In the genomic region with DNA sequence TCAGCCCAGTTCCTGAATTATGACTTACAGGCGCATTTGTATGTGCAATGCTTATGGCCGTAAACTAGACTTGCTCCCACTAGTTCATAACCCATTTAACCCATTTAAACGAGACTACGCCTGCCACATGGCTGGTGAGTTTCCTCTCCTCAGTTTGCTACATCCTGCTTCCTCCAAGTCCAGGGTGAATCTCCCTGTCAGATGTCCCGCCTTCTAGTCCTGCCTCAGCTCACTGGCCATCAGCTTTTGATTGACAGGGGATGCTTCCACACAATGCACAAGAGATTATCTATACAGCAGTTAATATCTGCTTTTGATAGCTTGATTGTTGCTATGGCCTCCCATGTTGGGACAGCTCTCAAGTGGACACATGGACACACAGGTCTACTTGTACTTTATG, we compare ENCODE assay signal across 23 mouse cellular contexts. TPM values are rescaled to one million over a fixed set of nuclear protein-coding genes. Genes with fewer than 3 reads are reported as not detected.
DNase-seq lines count a peak whose midpoint lies in the region; ATAC-seq and TF ChIP-seq lines count a peak whose summit lies in the region.
"Had no signal": no experiment of that assay in that cellular context is flagged by ENCODE, and none has a peak within 500 bp of the region (broad histone marks: within the 10 kb centered on the region; RNA-seq: fewer than 3 reads in every experiment).

No protein-coding gene starts in this region.

- 92% methylated on average over 5 of the region's 5 CpGs for WGBS in hindbrain, embryonic 10.5 days
- WGBS in hindbrain, embryonic 14.5 days = 89% methylated on average over 5 of the region's 5 CpGs

- H3K27ac ChIP-seq in hindbrain, embryonic 10.5 days = no peak overlapping the region
- H3K27ac ChIP-seq in hindbrain, embryonic 14.5 days = no peak overlapping the region
- no peak overlapping the region for H3K27ac ChIP-seq in layer of hippocampus, adult 2 months
- H3K27ac ChIP-seq: gastrocnemius, adult 2 months; heart, adult 2 months; heart, embryonic 13.5 days; limb, embryonic 12.5 days; liver, embryonic 14.5 days; midbrain, embryonic 15.5 days had no signal

- no peak for ATAC-seq in hindbrain, embryonic 14.5 days (ENCODE audit: low FRiP score)
- ATAC-seq: forebrain, embryonic 16.5 days; hindbrain, embryonic 16.5 days; midbrain, embryonic 15.5 days had no signal

- H3K4me1 ChIP-seq in hindbrain, embryonic 10.5 days (replicated peaks) = peaks cover 19% of the 10 kb centered on the region
- peaks cover 17% of the 10 kb centered on the region for H3K4me1 ChIP-seq in hindbrain, embryonic 14.5 days (replicated peaks; ENCODE audit: control insufficient read depth, insufficient read depth, low read length)

- TF ChIP-seq CTCF in layer of hippocampus, adult 2 months (conservative IDR thresholded peaks at IDR 0.05) = no peak

- peaks cover 79% of the 10 kb centered on the region for H3K36me3 ChIP-seq in hindbrain, embryonic 10.5 days
- H3K36me3 ChIP-seq in hindbrain, embryonic 14.5 days (replicated peaks; ENCODE audit: control insufficient read depth, insufficient read depth) = peaks cover 71% of the 10 kb centered on the region

- DNase-seq in hindbrain, embryonic 10.5 days (ENCODE audit: low spot score) = no peak
- DNase-seq in hindbrain, embryonic 14.5 days (ENCODE audit: low spot score) = no peak
- peak; percentile 21 for DNase-seq in retina, postnatal 1 day
- DNase-seq in retina, embryonic 14.5 days (ENCODE audit: low spot score) = no peak
- peak; percentile 52 for DNase-seq in MN1 (ENCODE audit: low spot score)
- DNase-seq in layer of hippocampus, adult 2 months (ENCODE audit: low spot score in 2 of 2) = no peak
- DNase-seq: adrenal gland, postnatal 25 days; embryo, embryonic 11 days; gastrocnemius, adult 2 months; gastrocnemius, postnatal 36 days; heart, postnatal 10 days; kidney, postnatal 14 days; lung, embryonic 14.5 days; lung, postnatal 14 days; thymus, postnatal 4 days had no signal

- no peak overlapping the region for H3K4me2 ChIP-seq in hindbrain, embryonic 14.5 days (replicated peaks)
- H3K4me2 ChIP-seq: heart, embryonic 13.5 days; limb, embryonic 12.5 days; lung, embryonic 14.5 days; midbrain, embryonic 15.5 days had no signal

- H3K4me3 ChIP-seq in hindbrain, embryonic 10.5 days = 0 out of 2 replicates have a peak overlapping the region, but pooled peaks have one; percentile 4
- no peak overlapping the region for H3K4me3 ChIP-seq in hindbrain, embryonic 14.5 days (replicated peaks; ENCODE audit: low read length)
- no peak overlapping the region for H3K4me3 ChIP-seq in layer of hippocampus, adult 2 months
- H3K4me3 ChIP-seq: erythroblast, embryonic 14.5 days; gastrocnemius, adult 2 months; heart, adult 2 months; heart, embryonic 13.5 days; limb, embryonic 12.5 days; midbrain, embryonic 15.5 days had no signal

- no peak overlapping the region for H3K9ac ChIP-seq in hindbrain, embryonic 14.5 days
- H3K9ac ChIP-seq: limb, embryonic 12.5 days; liver, embryonic 14.5 days; lung, embryonic 14.5 days; midbrain, embryonic 15.5 days had no signal

- no peaks in the 10 kb centered on the region for H3K9me3 ChIP-seq in hindbrain, embryonic 10.5 days
- H3K9me3 ChIP-seq in hindbrain, embryonic 14.5 days (ENCODE audit: control insufficient read depth, low read length) = no peaks in the 10 kb centered on the region
- H3K9me3 ChIP-seq: heart, embryonic 13.5 days; limb, embryonic 12.5 days; midbrain, embryonic 15.5 days had no signal

- no peaks in the 10 kb centered on the region for H3K27me3 ChIP-seq in hindbrain, embryonic 10.5 days (ENCODE audit: insufficient read depth, poor library complexity, severe bottlenecking)
- H3K27me3 ChIP-seq in hindbrain, embryonic 14.5 days (ENCODE audit: control insufficient read depth, insufficient read depth, low read length) = no peaks in the 10 kb centered on the region
- H3K27me3 ChIP-seq: heart, embryonic 13.5 days; limb, embryonic 12.5 days; midbrain, embryonic 15.5 days had no signal

RNA-seq across cellular contexts. Expression of gene Mrpl49, which starts 3.3 kb away (rescaled TPM):
- polyA plus RNA-seq in hindbrain, embryonic 10.5 days (2016; fragmentation: Nextera tagmentation; extraction: Ambion mirVana) = 77.8 and 81.7 TPM in 2 replicates
- polyA plus RNA-seq in hindbrain, embryonic 14.5 days (2014; fragmentation: Nextera tagmentation; extraction: Ambion mirVana) = 64.2 and 64.5 TPM in 2 replicates
- total RNA-seq in layer of hippocampus, adult 2 months (2021) = 10 to 100 TPM; 42.8 to 49.6 TPM

RNA-seq across cellular contexts. Expression of gene Fau, which starts 3.3 kb away (rescaled TPM):
- polyA plus RNA-seq in hindbrain, embryonic 10.5 days (2016; fragmentation: Nextera tagmentation; extraction: Ambion mirVana) = 764 and 815 TPM in 2 replicates
- 537 and 672 TPM in 2 replicates for polyA plus RNA-seq in hindbrain, embryonic 14.5 days (2014; fragmentation: Nextera tagmentation; extraction: Ambion mirVana)
- 100 to 1,000 TPM; 676 to 714 TPM for total RNA-seq in layer of hippocampus, adult 2 months (2021)

RNA-seq across cellular contexts. Expression of gene Znhit2, which starts 6.7 kb away (rescaled TPM):
- 38.3 and 41.9 TPM in 2 replicates for polyA plus RNA-seq in hindbrain, embryonic 10.5 days (2016; fragmentation: Nextera tagmentation; extraction: Ambion mirVana)
- 35.3 and 36.3 TPM in 2 replicates for polyA plus RNA-seq in hindbrain, embryonic 14.5 days (2014; fragmentation: Nextera tagmentation; extraction: Ambion mirVana)
- 10 to 100 TPM; 39.0 to 42.5 TPM for total RNA-seq in layer of hippocampus, adult 2 months (2021)

RNA-seq across cellular contexts. Expression of gene Syvn1, which starts 7.9 kb away (rescaled TPM):
- 37.0 and 39.2 TPM in 2 replicates for polyA plus RNA-seq in hindbrain, embryonic 10.5 days (2016; fragmentation: Nextera tagmentation; extraction: Ambion mirVana)
- polyA plus RNA-seq in hindbrain, embryonic 14.5 days (2014; fragmentation: Nextera tagmentation; extraction: Ambion mirVana) = 28.7 and 32.9 TPM in 2 replicates
- total RNA-seq in layer of hippocampus, adult 2 months (2021) = 10 to 100 TPM; 42.0 to 45.1 TPM

RNA-seq across cellular contexts. Expression of gene Tm7sf2, which starts 13.9 kb away (rescaled TPM):
- polyA plus RNA-seq in hindbrain, embryonic 10.5 days (2016; fragmentation: Nextera tagmentation; extraction: Ambion mirVana) = 37.2 and 41.3 TPM in 2 replicates
- polyA plus RNA-seq in hindbrain, embryonic 14.5 days (2014; fragmentation: Nextera tagmentation; extraction: Ambion mirVana) = 58.9 and 59.8 TPM in 2 replicates
- 10 to 100 TPM; 25.3 to 26.0 TPM for total RNA-seq in layer of hippocampus, adult 2 months (2021)

Comparison
In these comparisons a context has a peak if more than half of its experiments do, and no peak if none do; other contexts are left out.
1. DNase-seq: peak in retina, postnatal 1 day (single experiment) and MN1 (single experiment); none in hindbrain, embryonic 10.5 days (single experiment), hindbrain, embryonic 14.5 days (single experiment), retina, embryonic 14.5 days (single experiment) and layer of hippocampus, adult 2 months (0 of 2).